Mouse (Mus musculus) spleen, postnatal 14 days (tissue): ENCODE results near the gene Mcrip1.
"Not testable (repeated sequence)": the region's sequence is repeated elsewhere in the genome, so short reads cannot be mapped to it uniquely, and the experiment has no call there.

Source experiments
- DNase-seq, 2 experiments: peaks; one replicate each; pipeline ENCODE4 v3.0.0; 2021 to 2022; ENCODE audit warnings: low spot score in 2 of 2

The Mcrip1 gene

DNA sequence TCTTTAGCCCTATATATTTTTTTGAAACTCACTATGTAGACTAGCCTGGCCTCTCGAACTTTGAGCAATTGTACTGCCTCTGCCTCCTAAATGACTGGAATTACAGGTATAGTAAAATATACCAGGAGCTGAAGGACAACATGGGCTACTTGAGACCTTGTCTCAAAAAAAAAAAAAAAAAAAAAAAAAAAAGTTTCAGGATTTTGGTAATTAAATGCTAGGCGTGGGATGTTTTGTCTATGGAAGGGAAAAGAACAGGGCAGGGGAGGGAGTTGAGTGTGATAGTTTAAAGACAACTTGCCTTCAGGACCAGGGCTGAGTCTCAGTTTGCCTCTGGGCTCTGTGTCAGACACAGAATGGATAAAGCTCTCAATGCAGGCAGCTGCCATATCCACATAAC lies 25.5 kb upstream of the Mcrip1 start:
- DNase-seq: no peak

DNA sequence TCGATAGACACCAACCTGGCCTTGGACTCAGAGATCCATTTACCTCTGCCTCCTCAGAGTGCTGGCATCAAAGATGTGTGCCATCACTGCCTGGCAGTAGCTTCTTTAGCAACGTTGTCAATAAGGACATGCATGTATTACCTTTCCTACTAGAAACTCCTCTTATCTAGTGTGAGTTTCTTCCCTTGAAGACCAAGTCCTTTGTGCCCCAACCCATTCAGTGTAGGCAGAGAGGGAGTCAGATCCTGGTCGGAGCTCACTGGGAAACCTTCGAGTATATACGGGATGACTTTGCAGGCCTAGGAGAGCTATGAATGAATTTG lies 24.7 kb upstream of the Mcrip1 start:
- DNase-seq: no peak

DNA sequence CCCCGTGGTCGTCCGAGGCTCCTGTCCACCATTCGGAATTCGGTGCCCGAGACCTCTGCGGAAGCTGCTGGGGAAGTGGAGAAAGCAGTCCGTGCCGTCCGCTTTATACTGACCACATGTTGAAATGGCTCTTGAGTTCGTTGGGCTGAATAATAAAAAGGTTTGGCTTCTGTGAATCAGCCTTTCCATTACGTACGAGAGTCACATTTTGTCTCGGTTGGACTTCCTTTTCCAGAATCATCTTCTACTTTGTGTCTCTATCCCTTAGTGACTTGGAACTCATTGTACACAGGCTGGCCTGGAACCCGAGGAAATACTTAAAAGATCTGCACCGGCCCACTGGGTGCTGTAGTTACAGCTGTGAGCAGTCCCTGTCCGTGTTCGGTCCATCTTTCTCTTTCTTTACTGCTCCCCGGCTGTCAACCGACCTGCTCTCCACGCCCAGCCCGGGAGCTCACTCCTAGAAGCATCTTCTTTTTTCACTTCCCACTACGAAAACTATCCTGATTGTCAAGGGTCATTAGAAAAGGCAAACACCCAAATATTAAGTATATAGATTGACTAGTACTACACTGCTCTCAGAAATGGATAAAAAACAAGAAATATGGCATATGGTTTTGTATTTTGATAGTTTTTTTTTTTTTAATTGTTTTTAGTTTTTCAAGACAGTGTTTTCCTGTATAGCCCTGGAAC lies 24.2 kb upstream of the Mcrip1 start:
- DNase-seq: no peak

DNA sequence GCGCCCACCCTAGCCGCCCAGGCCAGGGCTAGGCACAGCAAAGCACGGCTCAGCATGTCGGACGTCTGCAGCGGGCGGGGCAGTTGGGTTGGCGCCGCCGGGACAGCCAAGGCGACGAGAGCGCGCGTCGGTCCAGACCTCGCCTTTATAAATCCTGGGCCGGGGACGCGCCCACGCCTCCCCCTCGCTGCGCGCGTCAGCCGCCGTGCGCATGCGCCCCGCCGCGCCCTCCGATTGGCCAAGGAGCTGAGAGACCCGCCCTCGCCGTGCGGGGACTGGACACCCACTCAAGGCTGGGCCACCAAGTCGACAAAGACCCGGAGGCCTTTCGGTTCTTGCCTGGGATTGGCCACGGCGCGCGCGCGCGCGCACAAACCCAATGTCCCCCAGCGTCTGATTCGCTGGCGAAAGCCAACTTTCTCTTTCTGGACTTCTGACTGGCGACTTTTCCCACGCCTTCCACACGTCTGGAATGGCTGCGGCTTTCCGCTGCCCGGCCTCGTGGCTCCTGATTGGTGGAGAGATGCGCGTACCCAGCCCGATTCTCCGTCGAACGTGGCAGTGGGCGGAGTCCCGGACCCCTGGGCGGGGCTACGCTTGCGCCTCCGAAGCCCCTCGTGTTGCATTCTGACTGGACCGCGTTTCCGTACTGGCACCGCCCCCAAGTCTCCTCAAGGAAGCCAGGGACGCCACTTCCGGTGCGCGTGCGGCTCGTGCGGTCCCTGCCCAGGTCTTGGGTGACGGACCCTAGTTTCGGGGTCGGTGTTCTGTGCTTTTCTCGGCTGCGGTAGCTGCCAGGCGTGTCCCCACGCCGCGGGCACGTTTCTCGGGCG lies 23.4 kb upstream of the Mcrip1 start, which contains the start of gene P4hb:
TSS of gene P4hb (minus strand) at position 502 of the 833 bp plus-strand sequence.
- peak; percentile 98 for DNase-seq

DNA sequence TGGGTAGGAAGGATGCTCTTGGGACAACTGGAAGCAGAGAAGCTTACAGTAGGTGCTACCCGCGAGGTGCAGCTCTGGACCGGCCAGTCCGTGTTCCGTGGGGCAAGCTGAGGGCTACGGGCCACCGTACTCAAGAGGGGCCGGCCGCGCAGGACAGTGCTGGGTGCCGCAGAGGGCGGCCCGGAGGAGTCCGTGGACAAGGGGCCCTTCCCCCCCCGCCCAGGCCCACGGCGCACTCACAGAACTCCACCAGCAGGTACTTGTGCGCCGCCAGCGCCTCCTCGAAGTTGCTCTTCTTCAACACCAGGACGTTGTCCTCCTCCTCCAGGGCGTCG lies 22.9 kb upstream of the Mcrip1 start:
- DNase-seq: no peak

DNA sequence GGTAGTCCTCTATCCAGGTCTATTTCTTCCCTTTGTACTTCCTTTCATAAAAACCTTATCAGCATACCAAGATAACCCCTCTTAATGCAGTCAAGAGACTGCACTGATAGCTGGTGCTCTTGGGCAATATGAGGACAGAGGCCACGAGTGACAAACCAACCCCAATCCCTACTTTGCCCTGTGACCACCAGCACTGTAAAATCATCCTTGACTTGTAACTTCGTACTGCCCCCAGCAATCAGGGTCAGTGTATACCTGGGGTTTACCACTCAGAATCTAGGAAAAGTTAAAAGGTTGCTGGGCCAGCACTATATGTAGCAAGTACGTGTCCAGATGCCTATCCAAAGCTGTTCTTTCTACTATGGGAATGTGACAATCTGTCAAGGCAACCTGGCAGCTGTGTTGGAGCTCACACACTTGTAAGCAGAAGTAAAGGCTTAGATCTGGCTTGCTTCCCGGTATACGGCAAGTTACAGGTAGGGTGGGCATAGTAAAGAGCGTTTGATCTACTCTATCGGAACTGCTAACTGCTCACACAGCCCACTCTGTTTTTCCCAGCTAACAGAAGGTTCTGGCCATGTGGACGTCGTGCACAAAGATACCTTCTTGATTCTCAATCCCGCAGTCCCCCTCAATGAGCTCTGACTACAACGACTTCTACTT lies 22.4 kb upstream of the Mcrip1 start:
- DNase-seq: no peak

DNA sequence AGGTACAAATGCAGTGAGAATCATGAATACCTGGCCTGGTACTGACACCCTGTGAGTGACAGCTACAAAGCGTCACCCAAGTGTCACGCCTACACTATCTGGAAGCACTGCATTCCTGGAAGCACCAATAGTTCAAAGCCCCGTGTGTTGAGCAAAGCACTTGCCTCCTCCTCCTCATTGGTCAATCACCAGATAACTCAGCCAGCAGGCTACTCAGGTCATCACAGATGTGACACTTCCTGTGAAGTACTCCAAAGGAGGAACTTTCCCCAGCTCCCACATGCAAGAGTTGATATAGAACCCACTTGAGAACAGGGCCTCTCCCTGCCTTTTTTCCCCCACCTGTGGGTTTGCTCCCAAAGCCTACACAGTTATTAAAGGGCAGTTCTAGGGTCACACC lies 21.6 kb upstream of the Mcrip1 start:
- DNase-seq: no peak

DNA sequence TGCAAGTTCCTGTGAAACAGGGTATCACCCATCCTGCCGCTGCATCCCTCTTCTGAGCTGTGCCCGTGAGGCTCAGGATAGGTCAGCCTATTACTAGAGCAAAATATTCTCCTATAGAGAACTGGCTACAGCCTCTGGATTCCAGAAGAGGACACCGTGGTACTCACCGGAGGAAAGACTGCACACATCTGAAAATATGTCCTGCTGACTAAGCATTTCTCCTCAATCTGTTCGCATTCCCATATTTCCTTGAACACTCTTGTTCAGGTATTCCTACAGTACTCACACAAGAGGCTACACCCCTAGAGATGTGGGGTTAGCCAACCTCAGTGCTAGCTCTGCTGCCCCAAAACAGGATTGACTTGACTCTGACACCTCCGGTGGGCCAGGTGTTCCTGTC lies 18.8 kb upstream of the Mcrip1 start:
- no peak for DNase-seq

DNA sequence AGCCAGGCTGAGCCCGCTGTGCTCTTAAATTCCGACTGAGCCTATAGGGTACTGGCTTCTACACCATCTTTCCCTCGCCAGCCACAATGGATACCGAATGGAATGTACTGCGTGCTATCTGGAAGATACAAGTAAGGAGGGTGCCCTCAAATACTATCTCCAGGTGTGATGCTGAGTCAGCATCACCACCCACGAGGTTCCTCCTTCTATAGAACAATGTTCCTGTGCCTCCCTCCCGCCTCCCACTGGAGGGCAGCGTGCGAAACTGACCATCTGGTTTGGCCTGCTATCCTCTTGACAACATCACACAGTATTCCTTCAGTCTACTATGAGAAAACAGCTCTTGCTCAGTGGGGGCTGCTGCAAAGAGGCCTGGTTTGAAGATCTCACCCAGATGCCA lies 15.6 kb upstream of the Mcrip1 start:
- no peak for DNase-seq

DNA sequence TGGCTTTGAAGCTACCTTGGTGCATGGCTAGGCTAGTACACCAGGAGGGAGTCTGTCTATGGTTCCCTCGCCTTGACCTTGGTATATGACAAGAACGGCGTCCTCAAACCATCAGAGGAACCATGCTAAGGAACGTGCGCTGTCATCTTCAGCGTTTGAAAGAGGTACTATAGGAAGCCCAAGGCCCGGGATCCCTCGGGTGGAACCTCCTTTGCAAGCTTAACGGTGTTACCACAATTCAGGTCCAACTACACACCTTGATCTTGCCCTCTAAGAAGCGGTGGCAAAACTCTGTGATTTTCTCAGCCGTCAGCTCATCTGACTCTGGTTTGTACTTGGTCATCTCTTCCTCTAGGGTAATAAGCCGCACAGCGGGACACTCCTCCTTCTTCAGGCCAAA lies 13.4 kb upstream of the Mcrip1 start:
- no peak for DNase-seq

DNA sequence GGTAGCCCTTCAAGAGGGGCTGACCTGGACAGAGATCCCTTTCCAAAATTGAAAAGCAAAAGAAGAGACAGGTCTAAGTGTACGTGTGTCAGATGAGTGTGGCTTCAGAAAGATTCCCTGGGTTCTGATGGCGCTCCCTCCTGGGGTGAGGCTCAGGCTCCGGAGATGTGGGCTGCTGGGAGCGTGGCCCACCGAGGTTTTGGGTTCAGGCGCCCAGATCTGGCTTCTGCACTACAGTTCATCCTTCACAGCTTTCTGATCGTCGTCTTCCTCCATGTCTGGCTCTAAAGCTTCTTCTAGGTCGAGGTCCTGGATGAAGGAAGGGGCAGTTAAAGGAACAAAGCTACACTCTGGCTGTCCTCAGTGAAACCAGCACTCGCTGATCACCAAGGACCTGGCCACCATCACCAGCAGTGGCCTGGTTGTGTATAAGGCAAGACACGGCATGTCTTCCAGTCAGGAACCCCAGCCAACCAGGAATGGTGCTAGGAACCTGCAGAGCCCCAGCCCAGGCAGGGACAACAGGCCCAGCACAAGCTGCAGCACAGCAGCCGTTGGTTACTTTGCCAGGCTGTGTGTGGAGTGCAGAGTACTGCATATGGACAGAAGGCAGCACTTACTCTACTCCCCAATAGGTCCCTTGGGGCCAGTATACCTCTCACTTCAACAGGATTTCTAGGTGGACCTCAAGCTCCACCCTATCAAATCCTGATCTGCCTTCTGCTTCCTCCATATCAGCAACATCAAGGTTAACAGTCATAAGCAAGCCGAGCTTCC lies 11.6 kb upstream of the Mcrip1 start:
- DNase-seq: no peak

DNA sequence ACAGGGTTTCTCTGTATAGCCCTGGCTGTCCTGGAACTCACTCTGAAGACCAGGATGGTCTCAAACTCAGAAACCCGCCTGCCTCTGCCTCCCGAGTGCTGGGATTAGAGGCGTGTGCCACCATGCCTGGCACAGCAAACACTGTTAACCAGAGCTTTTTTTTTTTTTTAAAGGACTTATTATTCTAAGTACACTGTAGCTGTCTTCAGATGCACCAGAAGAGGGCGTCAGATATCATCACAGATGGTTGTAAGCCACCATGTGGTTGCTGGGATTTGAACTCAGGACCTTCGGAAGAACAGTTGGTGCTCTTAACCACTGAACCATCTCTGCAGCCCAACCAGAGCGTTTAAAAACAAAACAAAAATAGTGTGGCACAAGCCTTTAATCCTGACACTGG lies 9.3 kb upstream of the Mcrip1 start:
- not testable (repeated sequence) for DNase-seq

DNA sequence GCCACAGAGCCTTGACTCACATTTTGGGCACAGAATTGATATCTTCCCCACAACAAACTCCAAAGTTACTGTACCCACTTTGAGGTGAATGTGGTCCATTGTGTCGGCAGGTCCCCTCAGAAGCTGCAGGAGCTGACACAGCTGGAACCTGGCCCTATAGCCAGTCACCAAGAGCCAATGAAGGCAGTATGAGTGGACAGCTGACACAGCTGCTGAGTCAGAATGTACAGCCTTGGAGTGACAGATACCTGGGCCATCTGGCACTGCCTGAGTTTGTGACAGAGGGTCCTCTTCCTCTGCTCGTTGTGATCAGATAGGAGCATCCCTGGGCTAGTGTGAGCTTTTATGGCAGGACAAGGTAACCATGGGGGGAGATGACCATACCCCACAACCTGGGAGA lies 5.7 kb upstream of the Mcrip1 start:
- no peak for DNase-seq

DNA sequence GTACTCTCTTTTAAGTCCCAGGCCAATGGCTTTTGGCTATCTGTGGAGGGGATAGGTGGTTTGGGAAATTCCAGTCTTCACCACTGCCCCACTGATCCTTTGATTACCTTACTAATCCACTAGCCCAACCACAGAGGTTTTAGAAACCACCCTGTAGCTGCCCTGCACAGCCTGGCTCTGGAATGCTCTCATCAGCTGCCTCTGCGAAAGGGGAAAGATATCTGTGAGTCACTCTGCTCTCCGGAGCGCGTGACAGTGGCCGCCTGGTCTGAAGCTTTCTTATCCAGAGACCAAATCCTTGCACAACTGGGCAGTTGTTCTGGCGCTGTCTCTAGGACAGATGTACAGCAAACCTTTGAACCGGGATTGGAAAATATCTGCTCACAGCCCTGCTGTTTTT lies 5.3 kb upstream of the Mcrip1 start:
- no peak for DNase-seq

DNA sequence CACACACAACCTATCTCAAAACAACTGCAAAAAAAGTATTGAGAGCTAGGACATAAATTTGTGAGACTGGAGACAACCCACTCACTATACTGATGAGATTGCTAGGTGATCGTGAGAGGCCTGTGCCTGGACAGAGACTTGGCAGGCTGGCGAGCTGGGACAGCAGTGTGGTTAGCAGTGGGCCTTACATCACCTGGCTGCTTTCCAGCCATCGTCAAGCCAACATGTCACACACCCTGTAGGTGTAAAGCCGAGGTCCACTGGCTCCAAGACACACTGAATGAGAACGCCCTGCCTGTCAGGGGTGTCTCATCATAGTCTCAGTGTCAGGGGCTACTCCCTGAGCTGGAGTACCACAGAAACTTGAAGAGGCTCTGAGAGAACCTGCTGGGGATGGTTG lies 3.2 kb upstream of the Mcrip1 start:
- no peak for DNase-seq

DNA sequence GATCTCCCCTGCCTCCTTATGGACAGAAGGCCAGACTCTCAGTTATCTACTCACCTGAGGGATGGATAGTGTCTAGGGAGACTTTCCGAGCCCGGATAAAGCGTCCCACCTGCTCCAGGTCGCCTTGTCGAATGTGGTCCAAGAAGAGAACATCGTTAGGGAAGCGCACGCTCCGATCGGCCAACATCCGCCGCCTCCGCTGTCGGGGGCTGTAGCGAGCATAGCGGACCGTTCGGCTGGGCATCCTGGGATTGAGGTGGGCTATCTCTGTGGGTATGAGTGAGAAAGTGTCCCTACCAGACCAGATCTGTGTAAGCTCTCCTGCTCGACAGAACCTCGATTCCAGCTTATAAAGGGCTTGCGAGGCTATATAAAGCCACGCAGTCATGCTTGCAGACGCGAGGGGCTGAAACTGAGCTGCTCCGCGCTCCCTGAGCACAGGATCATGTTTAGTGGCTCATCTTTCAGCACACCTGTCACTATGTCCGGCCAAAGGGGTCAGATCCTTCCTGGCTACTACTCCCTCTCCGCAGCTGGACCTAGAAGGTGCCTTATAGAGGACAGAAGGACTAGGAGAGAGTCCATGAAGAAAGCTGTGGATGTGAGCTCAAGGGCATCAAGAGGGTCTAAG lies 1.4 kb upstream of the Mcrip1 start, which contains the start of gene Ppp1r27:
TSS of gene Ppp1r27 (minus strand) at position 323 of the 631 bp plus-strand sequence.
- no peak for DNase-seq

DNA sequence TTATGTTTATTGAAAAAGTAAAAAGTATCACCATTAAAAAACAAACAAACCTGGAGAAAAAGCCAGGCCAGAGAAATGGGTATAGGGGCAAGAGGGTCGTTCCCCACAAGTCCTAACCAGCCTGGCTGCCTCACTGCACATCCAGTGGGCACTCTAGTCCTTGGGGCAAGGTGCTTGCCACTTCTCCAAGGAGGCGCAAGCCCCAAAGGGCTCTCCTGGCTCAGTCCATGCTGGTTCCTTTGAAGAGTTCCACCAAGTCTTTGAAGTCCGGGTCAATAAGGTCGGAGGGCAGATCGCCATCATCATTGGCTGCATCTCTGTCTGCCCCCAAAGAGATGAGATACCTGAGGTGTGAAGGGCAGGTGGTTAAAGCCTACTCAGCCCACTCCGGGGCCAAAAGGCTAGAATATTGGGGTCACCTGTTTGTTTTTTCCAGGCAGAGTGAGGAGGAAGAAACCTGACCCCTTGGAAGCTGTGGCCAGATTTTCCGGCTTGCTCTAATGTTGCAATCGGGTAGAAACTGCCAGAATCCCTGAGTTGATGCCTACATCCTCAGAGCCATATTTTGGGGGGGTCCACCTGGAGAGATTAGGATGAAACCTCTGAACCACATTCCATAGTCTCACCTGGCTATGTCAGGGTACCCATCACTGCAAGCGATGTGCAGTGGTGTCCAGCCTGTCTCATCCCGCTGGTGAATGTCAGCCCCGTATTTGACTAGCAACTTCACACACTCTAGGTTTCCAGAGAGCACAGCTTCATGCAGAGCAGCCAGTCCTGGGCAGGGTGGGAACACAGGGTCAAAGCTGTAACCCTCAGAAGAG lies 671 bp upstream of the Mcrip1 start:
- no peak for DNase-seq

DNA sequence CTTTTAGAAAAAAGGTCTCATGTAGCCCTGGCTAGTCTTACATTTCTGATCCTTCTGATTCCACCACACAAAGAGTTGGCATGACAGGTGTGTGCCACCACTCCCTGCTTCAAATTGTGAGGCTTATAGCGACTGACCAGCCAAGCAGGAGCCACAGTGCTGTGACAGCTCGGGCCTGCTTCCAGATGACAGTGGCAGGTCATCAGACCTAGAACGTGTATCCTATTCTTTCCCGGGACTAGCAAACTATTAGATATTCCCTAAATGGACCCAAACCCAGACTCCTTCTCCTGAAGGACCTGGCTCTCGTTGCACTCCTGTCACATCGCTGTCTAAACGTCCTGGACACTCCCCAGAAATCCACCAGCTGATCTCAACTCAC lies 750 bp downstream of the Mcrip1 start:
- no peak for DNase-seq

DNA sequence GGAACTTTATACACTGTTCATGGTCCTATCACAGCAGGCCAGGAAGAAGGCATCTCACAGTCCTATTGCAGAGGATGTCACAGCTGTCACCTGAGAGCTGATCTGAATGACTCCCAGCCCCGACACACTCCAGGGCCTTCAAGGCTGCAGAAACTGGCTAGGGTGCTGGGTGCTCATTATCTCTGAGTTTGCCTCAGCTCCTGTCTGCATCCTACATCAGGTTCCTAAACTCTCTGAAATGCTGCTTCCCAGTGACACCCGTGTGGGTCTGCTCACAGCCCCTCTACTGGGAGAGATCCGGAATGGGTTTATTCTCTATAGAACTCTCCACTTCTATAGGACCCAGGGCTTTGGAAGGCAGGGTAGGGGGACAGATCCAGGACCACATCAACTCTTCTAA lies 1.3 kb downstream of the Mcrip1 start:
- DNase-seq: no peak

DNA sequence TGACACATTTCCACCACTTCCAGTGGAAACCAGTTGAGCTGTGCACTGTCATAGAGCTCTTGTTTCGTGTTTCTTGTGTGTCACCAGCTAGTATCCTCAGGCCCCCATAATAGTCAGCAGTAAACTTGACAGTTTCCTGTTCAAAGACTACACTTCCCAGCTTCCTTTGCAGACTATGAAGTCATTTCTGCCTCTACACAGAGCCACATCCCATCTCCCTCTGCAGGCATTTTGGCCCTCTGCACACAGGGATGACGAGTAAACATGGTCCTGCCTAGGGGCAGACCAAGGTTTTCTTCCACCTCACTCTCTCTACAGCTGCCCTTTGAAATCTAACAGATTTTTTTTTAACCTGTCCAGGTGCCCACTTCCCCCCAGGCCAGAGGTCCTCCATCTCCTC lies 2.1 kb downstream of the Mcrip1 start:
- no peak for DNase-seq

DNA sequence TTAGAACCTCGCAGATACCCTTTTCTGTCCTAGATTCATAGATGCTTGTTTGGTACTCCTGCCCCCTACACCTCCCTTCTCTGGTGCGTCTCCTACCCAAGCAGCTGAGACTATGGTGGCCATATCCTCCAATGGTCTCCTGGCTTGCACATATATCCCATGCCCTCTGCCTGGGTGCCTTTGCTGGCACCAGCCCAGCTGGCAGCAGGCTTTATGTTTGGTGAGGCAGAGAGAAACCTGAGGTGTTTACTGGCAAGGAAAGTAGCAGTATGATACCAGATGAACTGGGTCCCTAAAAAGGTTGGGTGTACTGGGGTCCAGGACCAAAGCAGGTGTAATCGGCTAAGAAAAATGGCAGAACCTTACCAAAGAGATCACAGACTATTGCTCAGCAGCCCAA lies 3.6 kb downstream of the Mcrip1 start:
- DNase-seq: no peak
